Mouse (Mus musculus): ENCODE results near the gene Rpl9. TPM values are rescaled to one million over a fixed set of nuclear protein-coding genes. Genes with fewer than 3 reads are reported as not detected.

Gene Rpl9
- polyA plus RNA-seq (2017; shearing (Covaris generic)): 978 TPM

DNA sequence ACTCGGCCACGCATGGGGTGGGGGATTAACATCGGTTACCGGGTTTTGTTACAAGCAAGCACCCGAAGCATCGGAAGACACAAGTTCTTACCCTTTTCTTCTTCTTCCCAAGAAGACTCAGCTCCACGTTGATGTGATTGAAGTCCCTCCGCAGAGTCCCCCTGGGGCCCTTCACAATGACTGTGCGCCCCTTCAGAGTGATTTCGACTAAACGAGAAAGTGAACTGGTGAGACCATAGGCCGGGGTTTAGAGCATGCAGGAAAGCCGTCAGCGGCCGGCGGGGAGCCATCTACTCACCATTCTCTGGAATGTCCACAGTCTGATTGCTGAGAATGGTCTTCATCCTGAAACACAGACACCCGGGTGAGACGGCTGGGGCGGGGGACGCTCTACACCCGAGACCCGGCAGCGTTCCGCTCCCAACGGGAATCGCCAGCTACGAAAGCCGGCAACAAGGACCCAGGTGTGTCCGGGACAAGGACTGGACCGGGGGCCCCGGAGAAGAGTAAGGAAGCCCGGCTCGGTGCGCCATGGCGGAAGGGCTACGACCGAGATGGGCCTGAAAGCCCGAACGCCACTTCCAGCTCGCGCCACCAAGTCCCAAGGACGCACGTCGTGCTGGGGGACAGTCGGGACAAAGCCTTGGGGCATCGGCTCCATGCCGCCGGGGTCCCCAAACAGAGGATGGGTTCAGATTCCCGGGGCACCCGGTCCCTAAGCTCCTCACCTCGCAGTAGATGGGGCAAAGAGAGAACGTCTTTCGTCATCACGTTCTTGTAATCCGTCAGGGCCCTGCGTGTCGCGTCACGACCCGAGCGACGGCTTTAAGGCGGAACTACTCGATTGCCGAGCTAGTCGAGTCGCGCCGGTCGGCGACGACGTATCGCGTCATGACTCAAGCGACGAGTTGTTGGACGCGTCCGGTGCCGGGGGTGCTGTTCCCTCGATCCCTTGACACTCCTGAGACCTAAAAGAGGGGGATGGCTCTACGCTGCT, at the start of gene Rpl9, which contains the start of gene Lias:
TSS of gene Rpl9 (minus strand) at position 797 of the 997 bp plus-strand sequence.
TSS of gene Lias (plus strand) at position 850 of the 997 bp plus-strand sequence.

GRCm38 (mm10) chr5:65435806-65436561, 44.7 kb upstream of the Rpl9 start, which contains the start of gene Ugdh:
Gene Ugdh, minus strand, starts transcription at chr5:65435949.

GRCm38 (mm10) chr5:65348168-65348567, 43.1 kb downstream of the Rpl9 start, which contains the start of gene Klb:
Gene Klb, plus strand, starts transcription at chr5:65348314.

Other genes with a start within 250 kb of the Rpl9 start
- gene Wdr19, start 191.7 kb downstream of the Rpl9 start, polyA plus RNA-seq (2017; shearing (Covaris generic)): 1.9 TPM
- 38.6 TPM for gene Rfc1, start 55.8 kb downstream of the Rpl9 start, polyA plus RNA-seq (2017; shearing (Covaris generic))
- gene Klb, start 43.1 kb downstream of the Rpl9 start, polyA plus RNA-seq (2017; shearing (Covaris generic)): not detected
- 31.3 TPM for gene Lias, start 53 bp upstream of the Rpl9 start, polyA plus RNA-seq (2017; shearing (Covaris generic))
- 28.9 TPM for gene Ugdh, start 44.5 kb upstream of the Rpl9 start, polyA plus RNA-seq (2017; shearing (Covaris generic))
- gene Gm43552, start 101.4 kb upstream of the Rpl9 start, polyA plus RNA-seq (2017; shearing (Covaris generic)): not detected
- 121 TPM for gene Smim14, start 145.7 kb upstream of the Rpl9 start, polyA plus RNA-seq (2017; shearing (Covaris generic))
- 115 TPM for gene Ube2k, start 145.8 kb upstream of the Rpl9 start, polyA plus RNA-seq (2017; shearing (Covaris generic))